Mouse (Mus musculus) liver, embryonic 15.5 days (tissue): ENCODE results near the gene 5330417C22Rik. TPM values are rescaled to one million over a fixed set of nuclear protein-coding genes. Genes with fewer than 3 reads are reported as not detected.

Experiments
- ATAC-seq: fragments of 200-750 bp; cut with Nextera tagmentation; 2 replicates; pipeline ENCODE4 v1.8.0; 2017; ENCODE audit warnings: moderate number of reproducible peaks, mild to moderate bottlenecking, moderate library complexity; ENCODE audit not compliant: insufficient read depth
- H3K27ac ChIP-seq: fragments of 300-500 bp; sonication (generic); replicated peaks from 2 replicates; pipeline ENCODE4 v1.5.1; 2015; ENCODE audit warnings: mild to moderate bottlenecking, inconsistent platforms
- H3K27me3 ChIP-seq: fragments of 300-500 bp; sonication (generic); 2 replicates; pipeline ENCODE4 v1.6.1; 2015; ENCODE audit warnings: mild to moderate bottlenecking, inconsistent platforms
- H3K36me3 ChIP-seq: fragments of 300-500 bp; sonication (generic); replicated peaks from 2 replicates; pipeline ENCODE4 v1.6.1; 2015; ENCODE audit warnings: moderate library complexity, mild to moderate bottlenecking, inconsistent platforms
- H3K4me1 ChIP-seq: fragments of 300-500 bp; sonication (generic); replicated peaks from 2 replicates; pipeline ENCODE4 v1.6.1; 2015; ENCODE audit warnings: inconsistent platforms
- H3K4me2 ChIP-seq: fragments of 300-500 bp; sonication (generic); 2 replicates; pipeline ENCODE4 v1.6.1; 2015; ENCODE audit warnings: moderate library complexity, mild to moderate bottlenecking, inconsistent platforms
- H3K4me3 ChIP-seq: fragments of 300-500 bp; sonication (generic); replicated peaks from 2 replicates; pipeline ENCODE4 v1.5.1; 2015; ENCODE audit warnings: mild to moderate bottlenecking, inconsistent platforms
- H3K9ac ChIP-seq: fragments of 300-500 bp; sonication (generic); 2 replicates; pipeline ENCODE4 v1.6.1; 2015; ENCODE audit warnings: moderate library complexity, mild to moderate bottlenecking, inconsistent platforms
- H3K9me3 ChIP-seq: fragments of 300-500 bp; sonication (generic); replicated peaks from 2 replicates; pipeline ENCODE4 v1.6.1; 2016; ENCODE audit warnings: inconsistent platforms
- WGBS: fragments of 180-500 bp; shearing (Covaris S2); methylation state at CpG from one replicate; pipeline ENCODE4 v1.1.7; 2015; ENCODE audit warnings: mixed read lengths; ENCODE audit not compliant: insufficient replicate concordance; 5-methylcytosine and 5-hydroxymethylcytosine counted together
- polyA plus RNA-seq: library from polyadenylated mRNA; unstranded; fragments of >200 nt; fragmentation: Nextera tagmentation; extraction: Ambion mirVana; gene quantifications from 2 replicates; pipeline ENCODE4 v1.2.1, GENCODE M21; 2015

The 5330417C22Rik gene
- polyA plus RNA-seq, 1 experiment from 2014 or later, result 0.26 TPM

- Histone ChIP-seq H3K36me3 (peaks cover 56% of the 10 kb centered on the region), H3K27me3 (no peaks in the 10 kb centered on the region), H3K9me3 (no peaks in the 10 kb centered on the region), H3K4me1 (peaks cover 8% of the 10 kb centered on the region; the same call in 1 of the 2 replicates), H3K4me3 (no peak overlapping the region), H3K9ac (no peak overlapping the region), H3K27ac (no peak overlapping the region), H3K4me2 (no peak overlapping the region)
- WGBS, result 79% methylated on average over 6 of the region's 6 CpGs
- no peak for ATAC-seq
Measured at GRCm38 (mm10) chr3:108425624-108426018, 110.7 kb downstream of the 5330417C22Rik start.

- H3K27ac ChIP-seq, result no peak overlapping the region
- 79% methylated on average over 7 of the region's 7 CpGs for WGBS
- H3K4me1 ChIP-seq, result peaks cover 8% of the 10 kb centered on the region; the same call in 1 of the 2 replicates
- no peak overlapping the region for H3K9ac ChIP-seq
- H3K4me2 ChIP-seq, result no peak overlapping the region
- no peaks in the 10 kb centered on the region for H3K27me3 ChIP-seq
- H3K4me3 ChIP-seq, result no peak overlapping the region
- no peaks in the 10 kb centered on the region for H3K9me3 ChIP-seq
- no peak for ATAC-seq
- peaks cover 52% of the 10 kb centered on the region for H3K36me3 ChIP-seq
Measured at GRCm38 (mm10) chr3:108424944-108425623, 111.3 kb downstream of the 5330417C22Rik start.

- no peak overlapping the region for H3K9ac ChIP-seq
- H3K36me3 ChIP-seq, result peaks cover 42% of the 10 kb centered on the region
- H3K4me2 ChIP-seq, result no peak overlapping the region
- no peak overlapping the region for H3K4me3 ChIP-seq
- no peaks in the 10 kb centered on the region for H3K9me3 ChIP-seq
- peaks cover 8% of the 10 kb centered on the region; the same call in 1 of the 2 replicates for H3K4me1 ChIP-seq
- no peaks in the 10 kb centered on the region for H3K27me3 ChIP-seq
- H3K27ac ChIP-seq, result no peak overlapping the region
- ATAC-seq, result 0 out of 2 replicates have a peak, but pooled peaks have one; percentile 7
- WGBS, result 26% methylated on average over 11 of the region's 11 CpGs
Measured at GRCm38 (mm10) chr3:108423844-108424801, 112.2 kb downstream of the 5330417C22Rik start.

GRCm38 (mm10) chr3:108423006-108423405 lies 113.3 kb downstream of the 5330417C22Rik start:
- peaks cover 31% of the 10 kb centered on the region for H3K36me3 ChIP-seq
- ATAC-seq, result no peak
- H3K4me2 ChIP-seq, result no peak overlapping the region
- no peak overlapping the region for H3K4me3 ChIP-seq
- WGBS, result 50% methylated on average over 6 of the region's 6 CpGs
- no peak overlapping the region for H3K27ac ChIP-seq
- H3K4me1 ChIP-seq, result peaks cover 8% of the 10 kb centered on the region; the same call in 1 of the 2 replicates
- H3K27me3 ChIP-seq, result peaks cover 8% of the 10 kb centered on the region
- no peak overlapping the region for H3K9ac ChIP-seq
- H3K9me3 ChIP-seq, result no peaks in the 10 kb centered on the region

- peak; percentile 60 for ATAC-seq
- Histone ChIP-seq H3K27ac (no peak overlapping the region), H3K9me3 (peaks cover 8% of the 10 kb centered on the region; the same call in 1 of the 2 replicates), H3K4me3 (peak overlapping the region; percentile 61), H3K36me3 (no peaks in the 10 kb centered on the region), H3K27me3 (peaks cover 50% of the 10 kb centered on the region), H3K9ac (peak overlapping the region; percentile 49; the same call in 1 of the 2 replicates), H3K4me1 (peaks cover 14% of the 10 kb centered on the region), H3K4me2 (peak overlapping the region; percentile 94)
- WGBS, result under 1% methylated on average over 48 of the region's 48 CpGs
Measured at GRCm38 (mm10) chr3:108415831-108416223, 120.5 kb downstream of the 5330417C22Rik start.

GRCm38 (mm10) chr3:108414857-108415830 lies 121.2 kb downstream of the 5330417C22Rik start, which contains the start of gene Celsr2:
TSS of gene Celsr2 (minus strand) at chr3:108415552.
- peaks cover 14% of the 10 kb centered on the region for H3K4me1 ChIP-seq
- WGBS, result 9% methylated on average over 64 of the region's 67 CpGs
- H3K27ac ChIP-seq, result no peak within 1 kb of the TSS
- ATAC-seq, result peak; percentile 11; the same call in 1 of the 2 replicates
- peak within 1 kb of the TSS; percentile 94 for H3K4me2 ChIP-seq
- H3K27me3 ChIP-seq, result peaks cover 50% of the 10 kb centered on the region
- H3K9me3 ChIP-seq, result peaks cover 8% of the 10 kb centered on the region; the same call in 1 of the 2 replicates
- H3K9ac ChIP-seq, result peak within 1 kb of the TSS; percentile 49; the same call in 1 of the 2 replicates
- no peaks in the 10 kb centered on the region for H3K36me3 ChIP-seq
- H3K4me3 ChIP-seq, result peak within 1 kb of the TSS; percentile 61

- H3K36me3 ChIP-seq, result no peaks in the 10 kb centered on the region
- WGBS, result 87% methylated on average over 35 of the region's 35 CpGs
- no peak for ATAC-seq
- peaks cover 8% of the 10 kb centered on the region; the same call in 1 of the 2 replicates for H3K9me3 ChIP-seq
- no peak overlapping the region for H3K4me2 ChIP-seq
- H3K27me3 ChIP-seq, result peaks cover 50% of the 10 kb centered on the region
- peaks cover 14% of the 10 kb centered on the region for H3K4me1 ChIP-seq
- no peak overlapping the region for H3K4me3 ChIP-seq
- no peak overlapping the region for H3K27ac ChIP-seq
- H3K9ac ChIP-seq, result no peak overlapping the region
Measured at GRCm38 (mm10) chr3:108413634-108414360, 122.5 kb downstream of the 5330417C22Rik start.

GRCm38 (mm10) chr3:108411754-108412121 lies 124.6 kb downstream of the 5330417C22Rik start:
- Histone ChIP-seq H3K4me3 (no peak overlapping the region), H3K27me3 (peaks cover 31% of the 10 kb centered on the region), H3K9ac (no peak overlapping the region), H3K36me3 (no peaks in the 10 kb centered on the region), H3K4me2 (no peak overlapping the region), H3K27ac (no peak overlapping the region), H3K9me3 (peaks cover 8% of the 10 kb centered on the region; the same call in 1 of the 2 replicates), H3K4me1 (peaks cover 14% of the 10 kb centered on the region)
- no peak for ATAC-seq
- 79% methylated on average over 8 of the region's 8 CpGs for WGBS

- H3K4me2 ChIP-seq, result no peak overlapping the region
- H3K36me3 ChIP-seq, result no peaks in the 10 kb centered on the region
- H3K27ac ChIP-seq, result no peak overlapping the region
- H3K4me1 ChIP-seq, result peaks cover 14% of the 10 kb centered on the region
- no peak overlapping the region for H3K9ac ChIP-seq
- 63% methylated on average over 5 of the region's 5 CpGs for WGBS
- peaks cover 8% of the 10 kb centered on the region; the same call in 1 of the 2 replicates for H3K9me3 ChIP-seq
- H3K4me3 ChIP-seq, result no peak overlapping the region
- no peak for ATAC-seq
- peaks cover 25% of the 10 kb centered on the region for H3K27me3 ChIP-seq
Measured at GRCm38 (mm10) chr3:108411026-108411753, 125.1 kb downstream of the 5330417C22Rik start.
